Comparison of ENCODE assay signal across 13 mouse cellular contexts in genomic region chr1:55279081-55279480, GRCm38 (mm10).
"Had no signal": no experiment of that assay in that cellular context is flagged by ENCODE, and none has a peak within 500 bp of the region (broad histone marks: within the 10 kb centered on the region; RNA-seq: fewer than 3 reads in every experiment).

No protein-coding gene starts in this region.

- DNase-seq: gastrocnemius, adult 2 months; gastrocnemius, postnatal 10 days; gastrocnemius, postnatal 36 days; heart, adult 11 months; heart, adult 2 months; heart, postnatal 14 days; heart, postnatal 36 days; kidney, adult 18-20 months; kidney, adult 8-10 months; kidney, postnatal 14 days; kidney, postnatal 36 days; liver; liver, embryonic 13.5 days had no signal
